8 mouse cellular contexts compared by ENCODE assay signal in genomic region chr7:97453141-97453921, GRCm38 (mm10). TPM values are rescaled to one million over a fixed set of nuclear protein-coding genes. Genes with fewer than 3 reads are reported as not detected.
A peak's percentile ranks its signal among the peaks of the same experiment; 100 is the strongest.
DNase-seq lines count a peak whose midpoint lies in the region; ATAC-seq lines count a peak whose summit lies in the region.

No protein-coding gene starts in this region.

- DNase-seq in gastrocnemius, postnatal 10 days, result peak; percentile 13
- DNase-seq in gastrocnemius, adult 18-20 months (ENCODE audit: low spot score), result no peak
- DNase-seq in kidney, postnatal 14 days, result peak; percentile 34
- peak; percentile 76 to 84 for DNase-seq in spleen, postnatal 4 days (ENCODE audit: low spot score in 2 of 2)
- DNase-seq in layer of hippocampus, postnatal 25 days (ENCODE audit: extremely low spot score in 1 of 2, low spot score in 1 of 2), result no peak

- H3K4me1 ChIP-seq in heart, embryonic 15.5 days (replicated peaks), result peaks cover 9% of the 10 kb centered on the region
- H3K4me1 ChIP-seq in megakaryocyte, embryonic 14.5 days, result peaks cover 56% of the 10 kb centered on the region

- H3K4me2 ChIP-seq in heart, embryonic 15.5 days, result peak overlapping the region; percentile 96

- peak; percentile 86 for ATAC-seq in common myeloid progenitor, adult 5-6 weeks (replicated peaks; ENCODE audit: low read depth, poor library complexity, severe bottlenecking)
- ATAC-seq in heart, embryonic 15.5 days (replicated peaks; ENCODE audit: insufficient number of reproducible peaks, insufficient read depth, low FRiP score, low read depth), result 0 out of 2 replicates have a peak, but pooled peaks have one; percentile 53

- H3K36me3 ChIP-seq in heart, embryonic 15.5 days, result no peaks in the 10 kb centered on the region
- H3K36me3 ChIP-seq in megakaryocyte, embryonic 14.5 days (replicated peaks; ENCODE audit: low read length), result peaks cover 17% of the 10 kb centered on the region

- peak overlapping the region; percentile 53 for H3K4me3 ChIP-seq in heart, embryonic 15.5 days
- peak overlapping the region; percentile 92 for H3K4me3 ChIP-seq in megakaryocyte, embryonic 14.5 days (replicated peaks)

- no peaks in the 10 kb centered on the region for H3K27me3 ChIP-seq in heart, embryonic 15.5 days
- H3K27me3 ChIP-seq in megakaryocyte, embryonic 14.5 days (replicated peaks), result no peaks in the 10 kb centered on the region

- no peaks in the 10 kb centered on the region for H3K9me3 ChIP-seq in heart, embryonic 15.5 days (replicated peaks)
- peaks cover 19% of the 10 kb centered on the region for H3K9me3 ChIP-seq in megakaryocyte, embryonic 14.5 days

- no peak overlapping the region for H3K27ac ChIP-seq in heart, embryonic 15.5 days

- peak overlapping the region; percentile 48 for H3K9ac ChIP-seq in heart, embryonic 15.5 days

- WGBS in heart, embryonic 15.5 days, result 1% methylated on average over 27 of the region's 27 CpGs

RNA-seq across cellular contexts. Expression of gene Kctd14, which starts 2.2 kb away (rescaled TPM):
- total RNA-seq in gastrocnemius, postnatal 10 days (2021), result 1 to 10 TPM in 1 of 2 experiments, under 1 TPM in 1; 0.54 to 1.3 TPM
- total RNA-seq in gastrocnemius, adult 18-20 months (2021), result under 1 TPM in 1 of 2 experiments, not detected in 1; 0.14 TPM
- total RNA-seq in common myeloid progenitor, adult 5-6 weeks (2017), result 4.9 and 7.2 TPM in 2 replicates
- 0.83 and 1.8 TPM in 2 replicates for polyA plus RNA-seq in heart, embryonic 15.5 days (2015; fragmentation: Nextera tagmentation; extraction: Ambion mirVana)
- polyA plus RNA-seq in megakaryocyte, embryonic 14.5 days (2012; ENCODE audit: insufficient read depth, low replicate concordance), result 0.71 and 1.4 TPM in 2 replicates
- 1 to 10 TPM; 3.9 to 4.1 TPM for total RNA-seq in layer of hippocampus, postnatal 25 days (2021)

RNA-seq across cellular contexts. Expression of gene Ints4, which starts 27.4 kb away (rescaled TPM):
- 10 to 100 TPM; 27.2 to 27.3 TPM for total RNA-seq in gastrocnemius, postnatal 10 days (2021)
- 10 to 100 TPM; 23.7 to 26.4 TPM for total RNA-seq in gastrocnemius, adult 18-20 months (2021)
- total RNA-seq in common myeloid progenitor, adult 5-6 weeks (2017), result 54.1 and 58.8 TPM in 2 replicates
- polyA plus RNA-seq in heart, embryonic 15.5 days (2015; fragmentation: Nextera tagmentation; extraction: Ambion mirVana), result 27.5 and 33.9 TPM in 2 replicates
- 1.5 and 6.1 TPM in 2 replicates for polyA plus RNA-seq in megakaryocyte, embryonic 14.5 days (2012; ENCODE audit: insufficient read depth, low replicate concordance)
- total RNA-seq in layer of hippocampus, postnatal 25 days (2021), result 10 to 100 TPM; 27.0 to 31.4 TPM

RNA-seq across cellular contexts. Expression of gene Thrsp, which starts 35.8 kb away (rescaled TPM):
- total RNA-seq in gastrocnemius, postnatal 10 days (2021), result 10 to 100 TPM; 32.6 to 44.3 TPM
- 10 to 100 TPM; 15.3 to 19.5 TPM for total RNA-seq in gastrocnemius, adult 18-20 months (2021)
- not detected in 2 replicates for total RNA-seq in common myeloid progenitor, adult 5-6 weeks (2017)
- polyA plus RNA-seq in heart, embryonic 15.5 days (2015; fragmentation: Nextera tagmentation; extraction: Ambion mirVana), result 0.82 and 1.1 TPM in 2 replicates
- not detected in 2 replicates for polyA plus RNA-seq in megakaryocyte, embryonic 14.5 days (2012; ENCODE audit: insufficient read depth, low replicate concordance)
- total RNA-seq in layer of hippocampus, postnatal 25 days (2021), result 10 to 100 TPM; 29.9 to 41.8 TPM

RNA-seq across cellular contexts. Expression of gene Ndufc2, which starts 53.5 kb away (rescaled TPM):
- total RNA-seq in gastrocnemius, postnatal 10 days (2021), result 100 to 1,000 TPM; 280 to 319 TPM
- 100 to 1,000 TPM; 266 to 292 TPM for total RNA-seq in gastrocnemius, adult 18-20 months (2021)
- total RNA-seq in common myeloid progenitor, adult 5-6 weeks (2017), result 210 and 280 TPM in 2 replicates
- polyA plus RNA-seq in heart, embryonic 15.5 days (2015; fragmentation: Nextera tagmentation; extraction: Ambion mirVana), result 451 and 701 TPM in 2 replicates
- 96.9 and 191 TPM in 2 replicates for polyA plus RNA-seq in megakaryocyte, embryonic 14.5 days (2012; ENCODE audit: insufficient read depth, low replicate concordance)
- 100 to 1,000 TPM; 231 to 241 TPM for total RNA-seq in layer of hippocampus, postnatal 25 days (2021)

Comparison
In these comparisons a context has a peak if more than half of its experiments do, and no peak if none do; other contexts are left out.
1. DNase-seq: peak in gastrocnemius, postnatal 10 days (single experiment), kidney, postnatal 14 days (single experiment) and spleen, postnatal 4 days (2 of 2); none in gastrocnemius, adult 18-20 months (single experiment) and layer of hippocampus, postnatal 25 days (0 of 2).
2. RNA of gene Thrsp, which starts 35.8 kb away (total RNA-seq): 32.6 to 44.3 TPM in gastrocnemius, postnatal 10 days, 29.9 to 41.8 TPM in layer of hippocampus, postnatal 25 days and 15.3 to 19.5 TPM in gastrocnemius, adult 18-20 months; not detected in common myeloid progenitor, adult 5-6 weeks; every median in the first group is over 10 times any median in the second.